Mouse (Mus musculus) intestine, postnatal 0 days (tissue): ENCODE measurements around the gene Chka. TPM values are rescaled to one million over a fixed set of nuclear protein-coding genes. Genes with fewer than 3 reads are reported as not detected.

Experiments
- ATAC-seq: fragments of 200-750 bp; cut with Nextera tagmentation; 2 replicates; pipeline ENCODE4 v1.8.0; 2017; ENCODE audit warnings: mild to moderate bottlenecking, moderate TSS enrichment, moderate library complexity
- H3K27ac ChIP-seq: fragments of 300-500 bp; sonication (generic); 2 replicates; pipeline ENCODE4 v1.5.1; 2014; ENCODE audit warnings: mild to moderate bottlenecking, low read depth, low read length, moderate library complexity
- H3K27me3 ChIP-seq: fragments of 300-500 bp; sonication (generic); replicated peaks from 2 replicates; pipeline ENCODE4 v1.6.1; 2014; ENCODE audit warnings: low read length, mixed read lengths; ENCODE audit not compliant: control insufficient read depth, insufficient read depth
- H3K36me3 ChIP-seq: fragments of 300-500 bp; sonication (generic); 2 replicates; pipeline ENCODE4 v1.6.1; 2014; ENCODE audit warnings: mild to moderate bottlenecking, moderate library complexity; ENCODE audit not compliant: control insufficient read depth, insufficient read depth
- H3K4me1 ChIP-seq: fragments of 300-500 bp; sonication (generic); replicated peaks from 2 replicates; pipeline ENCODE4 v1.6.1; 2014; ENCODE audit warnings: antibody characterized with exemption, low read length, mixed read lengths; ENCODE audit not compliant: control insufficient read depth, insufficient read depth
- H3K4me2 ChIP-seq: fragments of 300-500 bp; sonication (generic); replicated peaks from 2 replicates; pipeline ENCODE4 v1.6.1; 2014; ENCODE audit warnings: low read depth, mild to moderate bottlenecking, moderate library complexity
- H3K4me3 ChIP-seq: fragments of 300-500 bp; sonication (generic); 2 replicates; pipeline ENCODE4 v1.5.1; 2014; ENCODE audit warnings: low read depth, low read length
- H3K9ac ChIP-seq: fragments of 300-500 bp; sonication (generic); 2 replicates; pipeline ENCODE4 v1.6.1; 2014; ENCODE audit warnings: mild to moderate bottlenecking, low read depth, low read length
- H3K9me3 ChIP-seq: fragments of 300-500 bp; sonication (generic); 2 replicates; pipeline ENCODE4 v1.6.1; 2016; ENCODE audit warnings: mixed run types; ENCODE audit not compliant: control insufficient read depth
- CTCF ChIP-seq: sonication (generic); IDR thresholded peaks from 2 replicates; pipeline ENCODE4 v1.5.1; 2016; ENCODE audit warnings: low read depth, mild to moderate bottlenecking, control low read depth, antibody characterized with exemption, moderate library complexity
- WGBS: fragments of 180-500 bp; shearing (Covaris S2); extraction: QIAGEN DNeasy Blood & Tissue Kit; methylation state at CpG from one replicate; pipeline ENCODE4 v1.1.7; 2014; 5-methylcytosine and 5-hydroxymethylcytosine counted together
- polyA plus RNA-seq: library from polyadenylated mRNA; unstranded; fragments of >200 nt; fragmentation: Nextera tagmentation; extraction: Ambion mirVana; gene quantifications from 2 replicates; pipeline ENCODE4 v1.2.1, GENCODE M21; 2015

Gene Chka
- polyA plus RNA-seq, 1 experiment from 2014 or later = 113 TPM

- TF ChIP-seq CTCF = no peak
Measured at GRCm38 (mm10) chr19:3819899-3820444, 31.6 kb upstream of the Chka start.

DNA sequence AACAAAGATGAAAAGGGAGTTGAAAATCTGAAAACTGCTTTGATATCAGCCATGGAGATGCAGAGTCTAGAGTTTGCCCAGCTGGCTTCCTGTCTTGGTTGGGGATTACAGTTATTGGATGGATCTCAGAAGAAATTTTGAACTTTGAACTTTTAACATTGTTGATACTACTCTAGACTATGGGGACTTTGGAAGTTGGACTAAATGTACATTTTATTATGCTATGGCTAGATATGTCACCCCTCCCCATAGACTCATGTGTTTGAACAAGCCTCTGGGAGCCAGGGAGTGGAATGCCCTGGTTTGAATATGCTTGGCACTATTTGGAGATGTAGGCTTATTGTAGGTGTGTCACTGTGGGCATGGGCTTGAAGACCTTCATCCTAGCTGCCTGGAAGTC is 26.5 kb upstream of the Chka start:
- Histone ChIP-seq H3K27me3 (no peaks in the 10 kb centered on the region), H3K9me3 (no peaks in the 10 kb centered on the region), H3K36me3 (no peaks in the 10 kb centered on the region), H3K27ac (peak overlapping the region; percentile 17; the same call in 1 of the 2 replicates), H3K4me3 (no peak overlapping the region), H3K4me1 (no peaks in the 10 kb centered on the region; the same call in 1 of the 2 replicates), H3K9ac (no peak overlapping the region), H3K4me2 (no peak overlapping the region)
- TF ChIP-seq CTCF = no peak
- ATAC-seq = peak; percentile 76

More at GRCm38 (mm10) chr19:3819899-3820444, 31.6 kb upstream of the Chka start:
- Histone ChIP-seq H3K4me2 (no peak overlapping the region), H3K9ac (no peak overlapping the region), H3K4me3 (no peak overlapping the region), H3K27me3 (no peaks in the 10 kb centered on the region), H3K9me3 (no peaks in the 10 kb centered on the region), H3K36me3 (peaks cover 15% of the 10 kb centered on the region), H3K4me1 (no peaks in the 10 kb centered on the region; the same call in 1 of the 2 replicates), H3K27ac (0 out of 2 replicates have a peak overlapping the region, but pooled peaks have one; percentile 21)
- peak; percentile 32; the same call in 1 of the 2 replicates for ATAC-seq
- 46% methylated on average over 2 of the region's 2 CpGs for WGBS

DNA sequence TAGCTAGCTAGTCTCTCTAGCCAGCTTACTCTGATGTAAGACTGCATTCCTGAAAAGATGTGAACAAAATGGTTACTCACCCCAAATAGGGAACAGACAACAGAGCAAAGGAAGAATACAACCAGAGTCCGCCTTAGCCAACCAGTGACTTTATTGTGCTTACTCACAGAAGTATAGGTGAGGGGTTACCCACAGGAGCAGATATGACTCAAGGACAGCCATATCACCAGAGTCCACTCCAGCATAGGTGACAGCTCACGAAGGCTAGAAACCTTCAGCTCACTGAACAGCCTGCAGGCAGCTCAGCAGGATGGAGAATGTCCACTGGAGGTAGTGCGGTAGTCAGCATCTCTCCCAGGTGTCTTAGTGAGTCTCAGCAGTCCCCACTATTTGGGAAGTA is 21.7 kb upstream of the Chka start:
- Histone ChIP-seq H3K27me3 (no peaks in the 10 kb centered on the region), H3K9ac (no peak overlapping the region), H3K4me3 (no peak overlapping the region), H3K36me3 (no peaks in the 10 kb centered on the region), H3K4me2 (no peak overlapping the region), H3K27ac (peak overlapping the region; percentile 46), H3K9me3 (no peaks in the 10 kb centered on the region), H3K4me1 (peaks cover 13% of the 10 kb centered on the region)
- 67% methylated on average over 3 of the region's 3 CpGs for WGBS
- no peak for TF ChIP-seq CTCF
- no peak for ATAC-seq

DNA sequence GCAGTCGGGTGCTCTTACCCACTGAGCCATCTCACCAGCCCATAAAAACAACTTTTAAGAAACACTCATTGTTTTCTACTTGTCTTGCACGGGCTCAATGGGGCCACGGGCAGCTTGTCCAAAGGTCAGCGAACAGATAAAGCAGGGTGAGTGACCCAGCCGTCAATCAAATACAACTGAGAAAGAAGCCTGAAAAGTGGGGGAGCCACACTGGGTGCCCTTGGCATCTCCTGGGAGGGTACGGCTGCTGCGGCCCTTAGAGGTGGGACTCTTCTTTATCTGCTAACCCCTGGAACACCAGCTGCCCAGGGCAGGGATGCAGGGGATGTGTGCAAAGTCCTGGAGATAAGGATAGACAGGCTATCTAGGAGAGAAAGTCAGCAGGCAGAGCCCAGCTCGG is 19.9 kb upstream of the Chka start:
- Histone ChIP-seq H3K4me3 (no peak overlapping the region), H3K27ac (peak overlapping the region; percentile 68), H3K27me3 (no peaks in the 10 kb centered on the region), H3K9me3 (no peaks in the 10 kb centered on the region), H3K4me1 (peaks cover 13% of the 10 kb centered on the region), H3K4me2 (no peak overlapping the region), H3K36me3 (no peaks in the 10 kb centered on the region), H3K9ac (no peak overlapping the region)
- ATAC-seq = peak; percentile 84
- 37% methylated on average over 8 of the region's 8 CpGs for WGBS
- no peak for TF ChIP-seq CTCF

DNA sequence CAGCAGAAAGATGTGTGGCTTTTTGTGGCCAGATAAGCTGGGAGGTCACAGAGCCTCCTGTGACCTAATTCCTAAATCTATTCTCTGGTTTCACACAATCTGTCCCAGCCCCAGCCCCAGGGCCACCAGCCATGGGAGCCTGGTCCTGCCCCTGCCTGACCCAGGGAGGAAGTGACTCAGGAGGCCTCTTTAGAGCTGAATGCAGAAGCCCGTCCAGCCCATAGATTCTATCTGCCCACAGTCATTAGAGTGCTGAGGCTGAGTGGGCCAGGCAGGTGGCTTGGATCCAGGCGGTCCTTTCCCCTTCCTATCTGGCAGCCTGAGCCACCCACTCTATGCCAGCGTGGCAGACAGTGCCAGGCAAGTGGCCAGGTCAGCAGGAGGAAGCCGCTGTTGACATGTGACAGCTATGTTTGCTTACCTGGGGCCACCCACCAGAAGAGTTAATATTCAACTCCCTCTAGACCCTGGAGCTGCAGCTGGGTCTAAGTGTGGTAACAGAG is 18.7 kb upstream of the Chka start:
- 27% methylated on average over 4 of the region's 4 CpGs for WGBS
- Histone ChIP-seq H3K4me1 (peaks cover 13% of the 10 kb centered on the region), H3K27ac (peak overlapping the region; percentile 92), H3K27me3 (no peaks in the 10 kb centered on the region), H3K4me2 (0 out of 2 replicates have a peak overlapping the region, but pooled peaks have one; percentile 17), H3K9ac (no peak overlapping the region), H3K9me3 (no peaks in the 10 kb centered on the region), H3K4me3 (no peak overlapping the region), H3K36me3 (no peaks in the 10 kb centered on the region)
- 0 out of 2 replicates have a peak, but pooled peaks have one; percentile 2 for TF ChIP-seq CTCF
- ATAC-seq = peak; percentile 66

DNA sequence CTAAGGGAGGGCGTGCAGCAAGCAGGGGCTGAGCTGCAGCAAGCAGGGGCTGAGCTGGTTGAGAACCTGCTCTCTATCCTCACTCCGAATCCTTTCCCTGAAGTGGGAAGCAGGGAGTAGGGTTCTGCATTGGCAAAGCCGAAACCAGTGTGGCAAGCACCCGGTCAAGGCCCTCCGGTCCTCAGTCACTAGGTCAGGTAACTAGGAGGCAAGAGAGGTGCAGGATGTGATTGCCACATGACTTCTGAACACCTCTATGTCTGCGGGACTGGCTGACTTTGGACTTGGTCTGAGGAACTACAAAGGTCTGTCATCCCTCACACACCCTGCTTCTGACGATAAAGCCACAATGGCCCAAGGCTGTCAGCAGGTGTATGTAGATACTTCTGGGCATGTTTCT is 17.3 kb upstream of the Chka start:
- Histone ChIP-seq H3K27me3 (no peaks in the 10 kb centered on the region), H3K4me2 (no peak overlapping the region), H3K9ac (no peak overlapping the region), H3K4me3 (no peak overlapping the region), H3K27ac (peak overlapping the region; percentile 92), H3K36me3 (no peaks in the 10 kb centered on the region), H3K9me3 (no peaks in the 10 kb centered on the region), H3K4me1 (peaks cover 13% of the 10 kb centered on the region)
- no peak for TF ChIP-seq CTCF
- ATAC-seq = peak; percentile 22
- 62% methylated on average over 7 of the region's 7 CpGs for WGBS

- Histone ChIP-seq H3K9ac (no peak overlapping the region), H3K4me2 (no peak overlapping the region), H3K4me3 (no peak overlapping the region), H3K27ac (no peak overlapping the region), H3K9me3 (no peaks in the 10 kb centered on the region), H3K4me1 (peaks cover 16% of the 10 kb centered on the region), H3K27me3 (no peaks in the 10 kb centered on the region), H3K36me3 (no peaks in the 10 kb centered on the region)
- no peak for TF ChIP-seq CTCF
- ATAC-seq = no peak
- 87% methylated on average over 9 of the region's 9 CpGs for WGBS
Measured at GRCm38 (mm10) chr19:3836791-3837190, 14.8 kb upstream of the Chka start.
